Mouse (Mus musculus) thymus, postnatal 4 days (tissue): ENCODE measurements around the gene Dok3.

ENCODE experiments used
- DNase-seq: peaks from one replicate; pipeline ENCODE4 v3.0.0; 2021

Dok3 gene

GRCm38 (mm10) chr13:55473961-55474360 is 55.1 kb downstream of the Dok3 start:
- DNase-seq: no peak
